Mouse (Mus musculus): ENCODE data around the gene Thbs3. TPM values are rescaled to one million over a fixed set of nuclear protein-coding genes. Genes with fewer than 3 reads are reported as not detected.

The Thbs3 gene
- polyA plus RNA-seq, 1 experiment from 2014 or later, result 51.5 TPM

- WGBS, result 92% methylated on average over 7 of the region's 7 CpGs
- no peak for ATAC-seq (ENCODE audit: low read depth)
These were observed 8.9 kb upstream of the Thbs3 start for GRCm38 (mm10) chr3:89206079-89206478.

GRCm38 (mm10) chr3:89206695-89207094, 8.3 kb upstream of the Thbs3 start:
- Histone ChIP-seq H3K27me3 (replicated peaks; ENCODE audit: control insufficient read depth, insufficient read depth, low read length) (no peaks in the 10 kb centered on the region), H3K36me3 (ENCODE audit: control insufficient read depth, insufficient read depth, low read length) (peaks cover 60% of the 10 kb centered on the region), H3K4me1 (ENCODE audit: control insufficient read depth, insufficient read depth, low read length) (peaks cover 5% of the 10 kb centered on the region), H3K4me3 (ENCODE audit: low read depth, low read length) (no peak overlapping the region), H3K4me2 (ENCODE audit: low read depth, low read length) (no peak overlapping the region), H3K9ac (ENCODE audit: low read depth, low read length) (no peak overlapping the region), H3K27ac (replicated peaks; ENCODE audit: low read depth, low read length) (no peak overlapping the region), H3K9me3 (ENCODE audit: control insufficient read depth, low read length) (no peaks in the 10 kb centered on the region)
- DNase-seq (ENCODE audit: low spot score), result no peak
- WGBS, result 82% methylated on average over 2 of the region's 2 CpGs
- no peak for ATAC-seq (ENCODE audit: low read depth)

More at GRCm38 (mm10) chr3:89206079-89206478, 8.9 kb upstream of the Thbs3 start:
- H3K27ac ChIP-seq (replicated peaks; ENCODE audit: low read depth, low read length), result no peak overlapping the region
- no peak overlapping the region for H3K4me3 ChIP-seq (ENCODE audit: low read depth, low read length)
- H3K4me1 ChIP-seq (ENCODE audit: control insufficient read depth, insufficient read depth, low read length), result peaks cover 5% of the 10 kb centered on the region
- no peaks in the 10 kb centered on the region for H3K27me3 ChIP-seq (replicated peaks; ENCODE audit: control insufficient read depth, insufficient read depth, low read length)
- peaks cover 60% of the 10 kb centered on the region for H3K36me3 ChIP-seq (ENCODE audit: control insufficient read depth, insufficient read depth, low read length)
- H3K4me2 ChIP-seq (ENCODE audit: low read depth, low read length), result no peak overlapping the region
- no peak overlapping the region for H3K9ac ChIP-seq (ENCODE audit: low read depth, low read length)
- no peaks in the 10 kb centered on the region for H3K9me3 ChIP-seq (ENCODE audit: control insufficient read depth, low read length)
- DNase-seq (ENCODE audit: low spot score), result no peak

GRCm38 (mm10) chr3:89208075-89208657, 6.8 kb upstream of the Thbs3 start:
- peaks cover 12% of the 10 kb centered on the region for H3K4me1 ChIP-seq (ENCODE audit: control insufficient read depth, insufficient read depth, low read length)
- peaks cover 60% of the 10 kb centered on the region for H3K36me3 ChIP-seq (ENCODE audit: control insufficient read depth, insufficient read depth, low read length)
- no peaks in the 10 kb centered on the region for H3K27me3 ChIP-seq (replicated peaks; ENCODE audit: control insufficient read depth, insufficient read depth, low read length)
- no peaks in the 10 kb centered on the region for H3K9me3 ChIP-seq (ENCODE audit: control insufficient read depth, low read length)
- ATAC-seq (ENCODE audit: low read depth) (no peak), DNase-seq (ENCODE audit: low spot score) (no peak)
- H3K4me2 ChIP-seq (ENCODE audit: low read depth, low read length), result no peak overlapping the region
- no peak overlapping the region for H3K4me3 ChIP-seq (ENCODE audit: low read depth, low read length)
- no peak overlapping the region for H3K9ac ChIP-seq (ENCODE audit: low read depth, low read length)
- WGBS, result 91% methylated on average over 13 of the region's 13 CpGs
- no peak overlapping the region for H3K27ac ChIP-seq (replicated peaks; ENCODE audit: low read depth, low read length)

- H3K9me3 ChIP-seq (ENCODE audit: control insufficient read depth, low read length), result no peaks in the 10 kb centered on the region
These were observed 6.2 kb upstream of the Thbs3 start for GRCm38 (mm10) chr3:89208736-89209135.

GRCm38 (mm10) chr3:89209731-89210130, 5.2 kb upstream of the Thbs3 start:
- 93% methylated on average over 6 of the region's 7 CpGs for WGBS
- ATAC-seq (ENCODE audit: low read depth), result no peak
- Histone ChIP-seq H3K4me2 (ENCODE audit: low read depth, low read length) (no peak overlapping the region), H3K4me3 (ENCODE audit: low read depth, low read length) (no peak overlapping the region), H3K27ac (replicated peaks; ENCODE audit: low read depth, low read length) (no peak overlapping the region; the same call in 1 of the 2 replicates), H3K4me1 (ENCODE audit: control insufficient read depth, insufficient read depth, low read length) (peaks cover 10% of the 10 kb centered on the region; the same call in 1 of the 2 replicates), H3K9me3 (ENCODE audit: control insufficient read depth, low read length) (no peaks in the 10 kb centered on the region), H3K36me3 (ENCODE audit: control insufficient read depth, insufficient read depth, low read length) (peaks cover 60% of the 10 kb centered on the region), H3K9ac (ENCODE audit: low read depth, low read length) (no peak overlapping the region), H3K27me3 (replicated peaks; ENCODE audit: control insufficient read depth, insufficient read depth, low read length) (no peaks in the 10 kb centered on the region)
- DNase-seq (ENCODE audit: low spot score), result no peak

More at GRCm38 (mm10) chr3:89208736-89209135, 6.2 kb upstream of the Thbs3 start:
- H3K27ac ChIP-seq (replicated peaks; ENCODE audit: low read depth, low read length), result no peak overlapping the region
- no peak overlapping the region for H3K4me3 ChIP-seq (ENCODE audit: low read depth, low read length)
- ATAC-seq (ENCODE audit: low read depth) (no peak), DNase-seq (ENCODE audit: low spot score) (no peak)
- H3K36me3 ChIP-seq (ENCODE audit: control insufficient read depth, insufficient read depth, low read length), result peaks cover 60% of the 10 kb centered on the region
- peaks cover 10% of the 10 kb centered on the region; the same call in 1 of the 2 replicates for H3K4me1 ChIP-seq (ENCODE audit: control insufficient read depth, insufficient read depth, low read length)
- no peak overlapping the region for H3K4me2 ChIP-seq (ENCODE audit: low read depth, low read length)
- no peaks in the 10 kb centered on the region for H3K27me3 ChIP-seq (replicated peaks; ENCODE audit: control insufficient read depth, insufficient read depth, low read length)
- 84% methylated on average over 6 of the region's 6 CpGs for WGBS
- H3K9ac ChIP-seq (ENCODE audit: low read depth, low read length), result no peak overlapping the region

- no peaks in the 10 kb centered on the region for H3K9me3 ChIP-seq (ENCODE audit: control insufficient read depth, low read length)
- peaks cover 59% of the 10 kb centered on the region for H3K36me3 ChIP-seq (ENCODE audit: control insufficient read depth, insufficient read depth, low read length)
- peak overlapping the region; percentile 52; the same call in 1 of the 2 replicates for H3K27ac ChIP-seq (replicated peaks; ENCODE audit: low read depth, low read length)
- 0 out of 2 replicates have a peak overlapping the region, but pooled peaks have one; percentile 12 for H3K4me2 ChIP-seq (ENCODE audit: low read depth, low read length)
- H3K9ac ChIP-seq (ENCODE audit: low read depth, low read length), result peak overlapping the region; percentile 25; the same call in 1 of the 2 replicates
- no peaks in the 10 kb centered on the region for H3K27me3 ChIP-seq (replicated peaks; ENCODE audit: control insufficient read depth, insufficient read depth, low read length)
- peaks cover 11% of the 10 kb centered on the region; the same call in 1 of the 2 replicates for H3K4me1 ChIP-seq (ENCODE audit: control insufficient read depth, insufficient read depth, low read length)
- DNase-seq (ENCODE audit: low spot score) (no peak), ATAC-seq (ENCODE audit: low read depth) (no peak)
- no peak overlapping the region for H3K4me3 ChIP-seq (ENCODE audit: low read depth, low read length)
- 77% methylated on average over 13 of the region's 13 CpGs for WGBS
These were observed 4.8 kb upstream of the Thbs3 start for GRCm38 (mm10) chr3:89210162-89210561.

GRCm38 (mm10) chr3:89210731-89211130, 4.2 kb upstream of the Thbs3 start:
- 73% methylated on average over 6 of the region's 7 CpGs for WGBS
- H3K9me3 ChIP-seq (ENCODE audit: control insufficient read depth, low read length), result no peaks in the 10 kb centered on the region
- DNase-seq (ENCODE audit: low spot score) (peak; percentile 78), ATAC-seq (ENCODE audit: low read depth) (no peak)
- H3K27me3 ChIP-seq (replicated peaks; ENCODE audit: control insufficient read depth, insufficient read depth, low read length), result no peaks in the 10 kb centered on the region
- peaks cover 53% of the 10 kb centered on the region for H3K36me3 ChIP-seq (ENCODE audit: control insufficient read depth, insufficient read depth, low read length)
- no peak overlapping the region for H3K4me3 ChIP-seq (ENCODE audit: low read depth, low read length)
- H3K4me1 ChIP-seq (ENCODE audit: control insufficient read depth, insufficient read depth, low read length), result peaks cover 14% of the 10 kb centered on the region; the same call in 1 of the 2 replicates
- peak overlapping the region; percentile 12; the same call in 1 of the 2 replicates for H3K4me2 ChIP-seq (ENCODE audit: low read depth, low read length)
- H3K27ac ChIP-seq (replicated peaks; ENCODE audit: low read depth, low read length), result peak overlapping the region; percentile 67
- H3K9ac ChIP-seq (ENCODE audit: low read depth, low read length), result peak overlapping the region; percentile 25; the same call in 1 of the 2 replicates

GRCm38 (mm10) chr3:89213803-89214530, 1.0 kb upstream of the Thbs3 start:
- ATAC-seq (ENCODE audit: low read depth) (peak; percentile 94), DNase-seq (ENCODE audit: low spot score) (peak; percentile 98)
- H3K9ac ChIP-seq (ENCODE audit: low read depth, low read length), result peak overlapping the region; percentile 82
- peak overlapping the region; percentile 98 for H3K27ac ChIP-seq (replicated peaks; ENCODE audit: low read depth, low read length)
- peaks cover 14% of the 10 kb centered on the region; the same call in 1 of the 2 replicates for H3K4me1 ChIP-seq (ENCODE audit: control insufficient read depth, insufficient read depth, low read length)
- peak overlapping the region; percentile 68 for H3K4me3 ChIP-seq (ENCODE audit: low read depth, low read length)
- WGBS, result 1% methylated on average over 41 of the region's 69 CpGs
- H3K27me3 ChIP-seq (replicated peaks; ENCODE audit: control insufficient read depth, insufficient read depth, low read length), result no peaks in the 10 kb centered on the region
- no peaks in the 10 kb centered on the region for H3K9me3 ChIP-seq (ENCODE audit: control insufficient read depth, low read length)
- peaks cover 21% of the 10 kb centered on the region for H3K36me3 ChIP-seq (ENCODE audit: control insufficient read depth, insufficient read depth, low read length)
- peak overlapping the region; percentile 77 for H3K4me2 ChIP-seq (ENCODE audit: low read depth, low read length)

Data from embryonic facial prominence, embryonic 14.5 days (tissue).